Mouse (Mus musculus) heart, postnatal 4 days (tissue): Measurements from ENCODE around the gene Ccdc134. TPM values are rescaled to one million over a fixed set of nuclear protein-coding genes. Genes with fewer than 3 reads are reported as not detected.
A peak's percentile ranks its signal among the peaks of the same experiment; 100 is the strongest.
"Not testable (repeated sequence)": the region's sequence is repeated elsewhere in the genome, so short reads cannot be mapped to it uniquely, and the experiment has no call there.

Experiments
- DNase-seq: peaks from one replicate; pipeline ENCODE4 v3.0.0; 2021
- total RNA-seq, 2 experiments: library from RNA; stranded (reverse); gene quantifications; 2 replicates each; pipeline ENCODE4 v1.2.3; 2021

Ccdc134 gene
- total RNA-seq: 1 to 10 TPM; 6.1 to 8.3 TPM

- peak; percentile 97 for DNase-seq
Observed at GRCm38 (mm10) chr15:82127426-82128374, at the start of gene Ccdc134. TSS of gene Ccdc134 (plus strand) at chr15:82127922.

DNA sequence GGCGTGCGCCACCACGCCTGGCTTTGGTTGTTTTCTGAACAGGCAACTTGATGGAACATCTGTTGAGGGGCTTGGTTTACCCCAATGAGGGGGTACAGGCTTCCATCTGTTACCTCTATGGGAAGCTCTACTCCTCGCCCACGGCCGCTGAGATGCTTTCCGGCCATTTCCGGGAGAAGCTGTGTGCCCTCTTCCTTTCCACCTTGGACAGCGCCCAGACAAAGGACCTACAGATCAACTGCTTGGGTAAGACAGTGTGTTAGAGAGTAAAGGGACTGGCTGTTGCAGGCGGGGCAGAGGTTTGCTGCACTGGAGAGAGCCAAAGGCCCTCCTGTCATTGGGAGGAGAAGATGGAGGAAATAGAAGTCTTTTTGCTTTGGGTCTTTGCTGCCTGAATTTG lies 47.8 kb upstream of the Ccdc134 start:
- DNase-seq: no peak

DNA sequence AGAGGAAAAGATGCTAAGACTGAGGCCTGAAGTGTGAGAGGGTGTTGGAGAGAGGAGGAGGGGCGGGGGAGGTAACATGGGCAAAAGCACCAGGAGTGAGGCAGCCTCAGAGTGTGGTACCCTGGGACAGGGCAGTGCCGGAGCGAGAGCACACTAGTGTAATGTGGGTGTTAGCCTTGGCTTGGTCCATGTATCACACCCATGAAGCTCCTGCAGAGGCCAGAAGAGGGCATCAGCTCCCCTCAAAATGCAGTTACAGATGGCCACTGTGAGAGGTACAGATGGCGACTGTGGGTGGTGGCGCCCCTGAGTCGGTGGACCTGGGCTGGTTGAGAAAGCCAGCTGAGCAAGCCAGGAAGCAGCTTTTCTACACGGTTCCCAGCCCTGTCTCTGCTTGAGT lies 46.6 kb upstream of the Ccdc134 start:
- no peak for DNase-seq

DNA sequence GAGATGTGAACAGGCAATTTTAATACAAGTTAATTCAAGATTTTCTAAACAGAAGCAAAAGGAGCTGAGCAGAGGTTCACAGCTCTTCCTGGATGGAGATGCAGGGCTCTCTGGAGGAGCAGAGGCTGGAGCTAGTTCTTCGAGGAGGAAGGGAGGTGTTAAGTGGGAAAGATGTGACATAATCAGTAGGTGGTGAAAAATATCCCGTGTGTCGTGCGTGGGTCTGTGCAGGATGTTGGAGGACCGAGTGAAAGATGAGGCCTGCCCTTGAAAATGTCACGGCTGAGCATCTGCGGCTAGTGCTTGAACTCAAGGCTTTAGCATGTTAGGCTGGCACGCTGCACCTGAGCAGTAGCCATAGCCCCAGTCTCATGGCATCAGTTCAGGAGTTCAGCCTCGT lies 42.1 kb upstream of the Ccdc134 start:
- no peak for DNase-seq

GRCm38 (mm10) chr15:82086131-82086530 lies 41.6 kb upstream of the Ccdc134 start:
- no peak for DNase-seq

DNA sequence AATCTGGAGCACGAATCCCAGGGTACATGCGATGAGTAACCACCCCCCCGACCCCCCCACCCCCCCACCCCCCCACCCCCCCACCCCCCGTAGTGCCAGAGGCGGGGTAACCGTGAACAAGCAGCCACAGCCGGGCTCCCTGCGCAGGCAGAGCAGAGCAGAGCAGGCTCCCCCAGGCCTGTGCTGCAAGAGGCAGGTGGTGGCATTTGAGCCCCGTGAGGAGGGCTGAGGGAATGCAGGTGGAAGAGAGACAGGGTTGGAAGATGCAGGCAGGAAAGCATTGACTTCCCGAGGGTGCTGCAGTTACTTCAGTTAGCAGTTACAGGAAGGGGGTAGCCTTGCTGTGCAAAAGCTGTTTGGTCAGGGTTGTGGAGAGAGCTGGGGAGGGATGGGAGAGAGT lies 40.5 kb upstream of the Ccdc134 start:
- DNase-seq: no peak

- DNase-seq: no peak
Observed at GRCm38 (mm10) chr15:82091061-82091460, 36.7 kb upstream of the Ccdc134 start.

- peak; percentile 72 for DNase-seq
Observed at GRCm38 (mm10) chr15:82106953-82107555, 20.7 kb upstream of the Ccdc134 start.

DNA sequence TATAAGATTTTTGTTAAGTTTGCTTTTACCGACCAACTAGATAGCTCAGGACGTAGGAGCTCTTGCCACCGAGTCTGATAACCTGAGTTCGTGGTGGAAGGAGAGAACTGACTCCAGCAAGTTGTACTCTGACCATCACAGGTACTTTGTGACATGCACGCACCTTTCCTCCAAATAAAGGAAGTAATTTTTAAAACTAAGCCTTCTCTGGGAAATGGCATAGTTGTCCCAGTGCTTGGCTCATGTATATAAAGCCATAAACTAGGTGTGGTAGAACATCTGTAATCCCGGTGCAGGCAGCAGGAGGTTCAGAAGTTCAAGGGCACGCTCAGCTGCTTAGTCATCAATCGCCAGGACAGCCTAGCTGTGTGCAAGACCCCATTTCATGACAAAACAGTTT lies 7.2 kb upstream of the Ccdc134 start:
- no peak for DNase-seq

DNA sequence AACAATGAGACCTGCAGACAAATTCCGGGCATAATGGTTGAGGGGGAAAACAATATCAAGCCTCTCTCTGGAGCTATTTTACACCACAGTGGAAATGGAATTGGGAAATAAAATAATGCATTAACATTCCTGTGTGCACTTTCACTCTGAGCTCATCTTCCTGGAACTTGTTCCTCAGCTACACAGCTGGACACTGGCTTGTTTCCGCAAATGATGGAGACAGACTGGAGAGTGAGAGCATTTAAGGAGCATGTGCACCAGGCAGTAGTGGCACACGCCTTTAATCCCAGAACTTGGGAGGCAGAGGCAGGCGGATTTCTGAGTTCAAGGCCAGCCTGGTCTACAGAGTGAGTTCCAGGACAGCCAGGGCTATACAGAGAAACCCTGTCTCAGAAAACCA lies 1.0 kb upstream of the Ccdc134 start:
- not testable (repeated sequence) for DNase-seq

- no peak for DNase-seq
Observed at GRCm38 (mm10) chr15:82128398-82128797, 676 bp downstream of the Ccdc134 start.

DNA sequence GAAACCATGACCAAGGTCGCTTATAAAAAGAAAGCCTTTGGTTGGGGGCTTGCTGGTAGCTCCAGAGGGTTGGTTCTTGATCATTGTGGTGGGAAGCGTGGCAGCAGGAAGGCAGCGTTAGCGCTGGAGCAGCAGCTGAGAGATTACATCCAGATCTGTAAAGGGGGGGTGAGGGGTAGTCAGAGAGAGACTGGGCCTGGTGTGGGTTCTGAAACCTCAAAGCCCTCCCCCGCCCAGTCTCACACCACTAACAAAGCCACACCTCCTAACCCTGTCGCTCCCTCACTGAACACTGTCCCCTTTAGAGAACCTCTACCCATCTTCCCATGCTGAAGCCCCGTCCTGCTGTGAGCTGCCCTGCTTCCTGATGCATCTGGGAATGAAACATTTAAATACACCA lies 2.9 kb downstream of the Ccdc134 start:
- DNase-seq: no peak

DNA sequence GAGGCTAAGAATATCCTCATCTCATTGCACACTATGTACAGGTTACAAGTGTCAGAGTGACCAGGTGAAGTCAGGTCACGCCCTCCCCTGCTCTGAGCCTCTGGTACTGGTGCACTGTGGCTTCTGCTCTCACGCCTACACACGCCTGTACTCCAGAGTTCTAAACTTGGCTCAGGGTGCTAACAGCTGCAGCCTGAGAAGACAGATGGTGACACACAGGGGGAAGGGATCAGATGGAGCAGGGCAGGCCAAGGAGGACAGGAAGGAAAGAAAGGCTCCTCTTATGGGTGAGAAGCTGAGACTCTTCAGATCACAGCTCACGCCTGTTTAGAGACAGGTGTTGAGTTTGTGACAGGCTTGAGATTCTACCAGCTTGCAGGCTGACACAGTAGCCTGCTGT lies 7.7 kb downstream of the Ccdc134 start:
- DNase-seq: no peak

- peak; percentile 77 for DNase-seq
Observed at GRCm38 (mm10) chr15:82138565-82138964, 10.8 kb downstream of the Ccdc134 start.

- DNase-seq: peak; percentile 37
Observed at GRCm38 (mm10) chr15:82139196-82139595, 11.5 kb downstream of the Ccdc134 start.

GRCm38 (mm10) chr15:82140355-82140754 lies 12.6 kb downstream of the Ccdc134 start:
- DNase-seq: no peak

- peak; percentile 52 for DNase-seq
Observed at GRCm38 (mm10) chr15:82144157-82144556, 16.4 kb downstream of the Ccdc134 start.

GRCm38 (mm10) chr15:82145408-82145807 lies 17.7 kb downstream of the Ccdc134 start:
- DNase-seq: no peak

GRCm38 (mm10) chr15:82145851-82146769 lies 18.4 kb downstream of the Ccdc134 start:
- DNase-seq: no peak

DNA sequence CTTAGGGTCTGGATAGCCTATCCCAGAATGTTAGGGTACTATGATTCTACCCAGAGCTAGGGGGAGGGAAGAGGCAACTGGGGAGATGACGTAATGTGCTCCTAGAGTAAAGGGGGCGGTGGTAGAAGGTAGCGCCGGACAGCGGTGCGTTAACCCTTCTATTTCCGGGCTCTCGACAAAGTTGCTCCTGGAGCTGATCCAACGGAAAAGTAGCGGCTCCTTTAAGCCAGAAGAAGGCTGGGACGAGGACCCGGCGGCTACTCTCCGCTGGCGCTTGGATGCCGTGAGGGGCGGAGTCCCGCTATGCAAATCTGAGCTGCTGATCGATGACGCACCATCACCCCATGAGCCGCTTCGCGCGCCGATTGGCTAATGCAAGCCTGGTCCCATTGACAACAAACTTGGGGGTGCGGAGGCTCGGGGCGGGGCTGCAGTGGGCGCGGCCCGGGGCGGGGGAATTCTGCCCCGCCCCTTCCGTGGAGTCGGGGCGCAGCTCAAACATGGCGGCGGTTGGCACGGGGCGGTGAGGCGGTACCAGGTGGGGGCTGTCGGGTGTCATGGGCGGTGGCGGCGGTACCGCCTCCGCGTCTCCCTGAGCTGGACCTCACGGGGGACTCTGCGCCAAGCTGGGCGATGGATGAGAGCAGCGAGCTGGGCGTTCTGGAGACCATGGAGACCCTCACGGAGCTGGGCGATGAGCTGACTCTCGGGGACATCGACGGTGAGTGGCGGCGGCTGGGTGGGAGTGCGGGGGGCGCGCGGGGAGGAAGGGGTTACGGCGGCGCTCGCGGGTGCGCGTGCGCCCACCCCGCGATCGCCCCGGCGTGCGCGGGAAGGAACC lies 19.3 kb downstream of the Ccdc134 start, which contains the start of gene Srebf2:
Gene Srebf2, plus strand, starts transcription at position 412 of the 841 bp plus-strand sequence.
- peak; percentile 98 for DNase-seq

GRCm38 (mm10) chr15:82147611-82148111 lies 19.9 kb downstream of the Ccdc134 start:
- peak; percentile 76 for DNase-seq
